Mouse (Mus musculus) heart, postnatal 10 days (tissue): Measurements from ENCODE around the gene Sh3bp1. TPM values are rescaled to one million over a fixed set of nuclear protein-coding genes. Genes with fewer than 3 reads are reported as not detected.

Experiments
- DNase-seq, 2 experiments: peaks; one replicate each; pipeline ENCODE4 v3.0.0; 2021
- intact Hi-C: fragments of 180-260 bp; cut with DNase I; formaldehyde crosslinking; loops from one replicate; pipeline ENCODE4 v1.15.1; 2025
- total RNA-seq, 2 experiments: library from RNA; stranded (reverse); gene quantifications; 2 replicates each; pipeline ENCODE4 v1.2.3; 2021

Sh3bp1 gene
- total RNA-seq, 2 experiments from 2014 or later: 6.3 to 8.2 TPM

DNA sequence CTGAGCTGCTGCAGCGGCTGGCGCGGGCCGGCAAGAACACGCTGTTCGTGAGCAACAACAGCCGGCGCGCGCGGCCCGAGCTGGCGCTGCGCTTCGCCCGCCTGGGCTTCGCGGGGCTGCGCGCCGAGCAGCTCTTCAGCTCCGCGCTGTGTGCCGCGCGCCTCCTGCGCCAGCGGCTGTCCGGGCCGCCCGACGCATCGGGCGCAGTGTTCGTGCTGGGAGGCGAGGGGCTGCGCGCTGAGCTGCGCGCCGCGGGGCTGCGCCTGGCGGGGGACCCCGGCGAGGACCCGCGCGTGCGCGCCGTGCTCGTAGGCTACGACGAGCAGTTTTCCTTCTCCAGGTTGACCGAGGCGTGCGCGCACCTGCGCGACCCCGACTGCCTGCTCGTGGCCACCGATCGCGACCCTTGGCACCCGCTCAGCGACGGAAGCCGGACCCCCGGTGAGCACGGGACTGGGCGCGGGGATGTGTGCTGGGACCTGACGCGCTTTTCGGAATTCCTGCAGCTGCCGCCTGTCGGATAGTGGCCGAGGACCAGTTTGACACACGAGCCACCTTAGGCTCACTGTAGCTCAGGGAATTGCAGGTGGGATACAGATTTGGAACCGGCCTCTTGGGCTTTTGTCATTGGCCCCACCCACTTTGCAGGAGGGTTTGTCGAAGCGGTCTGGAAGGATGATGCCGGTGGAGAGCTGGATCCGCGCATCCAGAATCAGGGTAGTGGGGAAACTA, 14.7 kb downstream of the Sh3bp1 start:
- DNase-seq: peak in 1 of 2 experiments; percentile 50
- intact Hi-C loops: loop anchor here (5.0 to 10.0 kb wide), 2 partner anchors 158 to 231 kb away; partner anchors contain the start of genes 1700088E04Rik and Polr2f

- intact Hi-C loops: loop anchor here (1.0 to 10.0 kb wide), 5 partner anchors 16 to 230 kb away; partner anchors contain the start of genes 1700088E04Rik and Polr2f
- no peak for DNase-seq
These were observed 15.5 kb downstream of the Sh3bp1 start for GRCm38 (mm10) chr15:78914823-78915659.

DNA sequence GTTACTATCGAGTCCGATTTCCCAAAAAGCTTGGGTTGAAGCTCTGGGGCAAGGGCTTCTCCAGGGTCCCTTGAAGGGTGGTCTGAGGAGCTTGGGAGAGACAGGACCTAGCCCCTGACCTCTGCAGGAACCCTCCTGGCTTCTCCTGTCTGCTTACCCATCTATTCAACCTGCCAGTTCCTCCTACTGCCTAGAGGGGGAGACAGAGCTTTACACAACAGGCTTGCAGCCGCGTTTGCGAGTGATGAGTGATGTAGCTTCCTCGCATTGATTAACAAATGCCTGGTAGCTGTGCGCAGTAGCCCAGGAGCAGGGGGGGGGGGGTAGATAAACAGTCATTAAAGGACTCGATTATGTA, 16.1 kb downstream of the Sh3bp1 start:
- intact Hi-C loops: loop anchor here (1.0 to 10.0 kb wide), 4 partner anchors 16 to 229 kb away; partner anchors contain the start of genes 1700088E04Rik and Polr2f

DNA sequence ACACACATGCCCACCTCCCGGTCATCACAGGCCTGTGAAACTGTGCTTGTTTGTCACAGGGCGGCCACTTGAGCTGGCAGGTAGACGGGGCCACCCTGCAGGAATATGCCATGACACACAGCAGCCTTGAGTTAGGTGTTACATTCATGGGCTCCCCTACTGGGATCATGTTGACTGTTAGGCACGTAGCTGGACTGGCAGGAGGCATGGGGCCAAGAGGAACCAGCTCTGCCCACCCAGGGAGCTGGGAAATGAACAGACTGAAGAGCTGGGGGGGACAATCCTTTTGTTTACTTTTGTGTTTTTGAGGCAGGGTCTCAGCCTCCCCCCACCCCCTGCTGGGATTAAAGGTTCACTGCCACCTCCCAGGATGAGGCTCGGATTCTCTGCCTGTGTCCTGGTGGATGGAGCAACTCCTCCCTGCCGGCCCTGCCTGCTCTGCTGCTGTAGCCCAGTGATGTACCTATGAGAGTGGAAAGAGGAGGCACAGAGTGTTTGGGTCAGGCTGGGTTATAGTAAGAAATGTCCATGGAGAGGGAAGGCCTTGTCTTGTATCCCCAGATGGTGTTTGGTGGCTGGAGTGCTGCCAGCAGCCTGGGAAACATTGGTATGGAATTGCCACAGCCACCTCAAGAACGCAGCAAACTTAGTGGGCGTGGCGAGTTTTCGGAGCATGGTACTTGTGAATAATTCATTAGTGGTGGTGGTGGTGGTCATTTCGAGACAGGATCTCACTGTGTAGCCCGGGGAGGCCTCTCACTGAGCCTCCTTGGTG, 16.7 kb downstream of the Sh3bp1 start:
- no peak for DNase-seq
- intact Hi-C loops: loop anchor here (10.0 kb wide), 1 partner anchor 229 kb away; the partner anchor contains the start of genes 1700088E04Rik and Polr2f

More for the DNA sequence above, 16.1 kb downstream of the Sh3bp1 start:
- peak; percentile 87 for DNase-seq

DNA sequence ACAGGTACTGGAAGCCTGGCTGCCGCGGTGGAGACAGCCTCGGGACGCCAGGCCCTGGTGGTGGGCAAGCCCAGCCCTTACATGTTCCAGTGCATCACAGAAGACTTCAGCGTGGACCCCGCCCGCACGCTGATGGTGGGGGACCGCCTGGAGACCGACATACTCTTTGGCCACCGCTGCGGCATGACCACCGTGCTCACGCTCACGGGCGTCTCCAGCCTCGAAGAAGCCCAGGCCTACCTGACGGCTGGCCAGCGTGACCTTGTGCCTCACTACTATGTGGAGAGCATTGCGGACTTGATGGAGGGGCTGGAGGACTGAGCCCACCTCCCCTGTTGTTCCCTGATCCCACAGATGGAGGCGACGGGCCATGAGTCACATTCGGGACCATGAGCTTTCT, 18.6 kb downstream of the Sh3bp1 start:
- no peak for DNase-seq
- intact Hi-C loops: loop anchor here (10.0 kb wide), 1 partner anchor 227 kb away; the partner anchor contains the start of genes 1700088E04Rik and Polr2f

DNA sequence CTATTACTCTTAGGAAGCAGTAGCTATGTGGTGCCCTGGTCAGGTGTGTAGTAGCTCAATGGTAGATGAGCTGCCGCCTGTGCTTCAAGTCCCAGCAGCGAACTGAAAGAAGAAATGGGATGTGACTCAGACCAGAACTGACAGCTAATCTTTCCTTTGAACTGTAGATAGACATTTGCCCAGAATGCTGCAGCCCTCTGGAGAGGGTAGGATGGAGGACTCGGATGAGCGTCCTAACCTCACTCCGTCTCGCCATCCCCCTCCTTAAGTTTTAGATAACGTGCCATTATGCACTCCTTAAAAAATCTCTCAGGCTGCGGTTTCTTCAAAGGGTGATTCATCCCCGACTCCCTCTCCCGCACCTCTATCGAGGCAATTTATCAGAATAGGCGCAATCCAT, 20.3 kb downstream of the Sh3bp1 start:
- intact Hi-C loops: loop anchor here (10.0 kb wide), 1 partner anchor 225 kb away; the partner anchor contains the start of genes 1700088E04Rik and Polr2f
- DNase-seq: no peak

- no peak for DNase-seq
- intact Hi-C loops: no loop called here
These were observed 23.1 kb downstream of the Sh3bp1 start for GRCm38 (mm10) chr15:78922700-78923099.

- no peak for DNase-seq
- intact Hi-C loops: no loop called here
These were observed 24.0 kb downstream of the Sh3bp1 start for GRCm38 (mm10) chr15:78923585-78923984.

- peak; percentile 43 to 55 for DNase-seq
- intact Hi-C loops: no loop called here
These were observed 25.6 kb downstream of the Sh3bp1 start for GRCm38 (mm10) chr15:78925129-78925528.

DNA sequence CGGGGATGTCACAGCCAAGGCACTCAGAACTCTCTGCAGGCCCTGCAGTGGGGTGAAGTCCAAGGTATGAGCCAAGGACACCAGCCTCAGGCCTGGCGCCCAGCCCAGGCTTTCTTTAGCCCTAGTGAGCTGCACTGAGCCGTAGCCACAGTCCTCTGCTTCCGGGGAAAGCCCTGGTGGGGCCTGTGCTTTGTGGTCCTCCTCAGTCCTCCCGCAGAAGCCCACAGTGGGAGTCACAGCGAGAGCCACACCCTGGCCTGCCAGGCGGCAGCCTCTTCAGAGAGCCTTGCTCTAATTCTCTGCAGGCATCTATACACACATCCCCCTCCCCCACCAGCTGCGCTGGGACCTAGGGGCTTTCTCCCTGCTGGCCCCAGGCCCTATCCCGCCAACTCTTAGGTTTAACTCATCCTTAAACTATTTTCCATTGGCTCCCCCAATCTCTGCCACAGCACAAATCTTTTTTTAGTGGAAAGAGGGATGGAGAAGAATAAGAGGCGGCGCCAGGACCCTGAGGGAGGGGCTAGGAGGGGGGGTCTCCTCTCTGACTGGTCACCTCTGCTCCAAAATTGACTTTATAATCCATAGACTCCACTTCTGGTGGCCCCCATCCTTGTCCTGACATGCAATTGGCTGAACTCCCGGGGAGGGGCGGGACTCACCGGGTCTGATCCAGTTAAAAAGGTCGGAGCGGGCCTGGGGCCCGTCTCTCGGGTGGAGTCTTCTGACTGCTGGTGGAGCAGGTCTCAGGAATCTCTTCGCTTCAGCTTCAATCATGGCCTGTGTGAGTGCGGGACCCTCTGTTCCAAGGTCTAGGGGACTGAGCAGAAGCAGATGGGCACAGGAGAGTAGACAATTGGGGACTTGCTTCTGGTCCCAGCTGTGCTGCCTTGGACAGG, 26.7 kb downstream of the Sh3bp1 start, which contains the start of gene Lgals1:
Gene Lgals1, plus strand, starts transcription at position 705 of the 899 bp plus-strand sequence.
- peak; percentile 95 to 96 for DNase-seq
- intact Hi-C loops: no loop called here

DNA sequence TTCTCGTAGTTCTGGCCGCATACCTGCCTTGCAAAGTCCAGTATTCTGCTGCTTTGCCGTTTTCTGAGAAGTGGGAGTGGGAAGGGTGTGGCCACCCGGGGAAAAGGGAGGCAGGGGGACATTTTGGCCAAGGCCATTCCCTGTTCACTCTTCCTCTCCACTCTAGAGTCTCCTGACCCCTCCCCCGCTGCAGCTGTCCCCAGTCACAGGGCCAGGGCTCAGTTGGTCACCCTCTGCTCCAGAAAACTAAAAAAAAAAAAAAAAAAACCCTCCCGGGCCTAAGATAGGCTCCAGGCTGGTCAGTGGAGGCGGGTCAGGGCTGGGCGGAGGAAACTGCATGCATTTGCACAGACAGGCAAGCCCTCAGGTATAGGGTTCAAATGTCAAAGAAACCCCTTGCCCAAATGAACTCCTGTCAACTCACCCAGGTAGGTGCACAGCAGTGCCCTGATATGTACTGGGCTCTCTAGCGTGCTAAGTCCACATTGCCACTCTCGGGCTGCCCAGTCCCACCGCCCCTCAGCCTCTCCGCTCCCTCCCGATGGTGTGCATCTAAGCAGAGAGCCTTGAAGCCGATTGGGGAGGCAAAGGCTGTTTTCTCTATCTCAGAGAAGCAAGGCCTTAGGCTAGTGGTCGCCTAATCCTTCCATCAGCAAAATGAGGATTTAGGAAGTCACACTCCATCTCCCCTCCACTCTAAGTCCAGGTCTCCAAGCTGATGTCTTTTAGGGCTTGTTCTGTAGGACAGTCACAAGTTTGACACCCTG, 27.6 kb downstream of the Sh3bp1 start:
- intact Hi-C loops: no loop called here
- DNase-seq: peak; percentile 50 to 63

GRCm38 (mm10) chr15:78927788-78928457, 28.4 kb downstream of the Sh3bp1 start:
- peak; percentile 83 to 86 for DNase-seq
- intact Hi-C loops: no loop called here

- intact Hi-C loops: no loop called here
These were observed 29.0 kb downstream of the Sh3bp1 start for GRCm38 (mm10) chr15:78928539-78928938.

DNA sequence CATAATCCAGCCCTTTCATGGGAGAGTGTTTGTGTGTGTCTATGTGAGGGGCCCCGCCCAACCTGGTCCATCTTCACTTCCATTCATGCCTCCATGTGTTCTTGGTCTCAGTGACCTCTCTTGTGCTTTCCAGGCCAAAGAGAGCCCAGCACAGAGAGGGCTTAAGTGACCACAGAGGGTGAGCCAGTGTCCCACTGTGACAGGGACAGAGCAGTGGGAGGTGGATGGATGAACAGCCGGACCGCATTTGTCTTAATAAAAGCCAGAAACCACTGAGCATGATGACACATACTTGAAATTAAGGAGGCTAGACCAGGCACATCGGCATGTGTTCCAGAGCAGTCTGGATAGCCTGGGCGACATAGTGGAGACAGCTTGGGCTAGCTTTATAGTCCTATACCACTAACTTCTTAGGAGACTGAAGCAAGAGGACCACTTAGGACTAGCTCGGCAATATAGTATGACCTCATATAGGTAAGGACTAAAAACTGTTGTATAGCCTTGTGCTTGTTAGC, 30.7 kb downstream of the Sh3bp1 start:
- DNase-seq: no peak
- intact Hi-C loops: no loop called here

More at GRCm38 (mm10) chr15:78928539-78928938, 29.0 kb downstream of the Sh3bp1 start:
- no peak for DNase-seq

- intact Hi-C loops: loop anchor here (1.0 kb wide), 1 partner anchor 16 kb away; no protein-coding TSS in a partner anchor
These were observed 31.3 kb downstream of the Sh3bp1 start for GRCm38 (mm10) chr15:78930801-78931426.

DNA sequence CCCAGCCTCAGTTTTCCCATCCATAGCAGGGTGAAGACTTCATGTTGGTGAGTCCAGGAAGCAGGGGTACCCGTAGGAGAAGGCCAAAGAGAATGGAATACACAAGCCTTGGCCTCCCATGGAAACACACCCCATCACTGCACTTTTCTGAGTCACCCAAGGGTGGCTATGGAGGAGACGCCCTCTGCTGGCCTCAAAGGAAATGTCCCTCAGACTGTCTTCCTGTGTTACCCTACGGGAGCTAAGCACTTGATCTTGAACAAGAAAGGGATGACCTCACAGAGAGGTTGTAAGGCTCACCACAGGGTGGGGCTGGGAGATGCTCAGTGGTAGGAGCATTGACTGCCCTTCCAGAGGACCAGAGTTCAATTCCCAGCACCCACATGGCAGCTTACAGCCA, 32.0 kb downstream of the Sh3bp1 start:
- DNase-seq: peak; percentile 72 to 73
- intact Hi-C loops: loop anchor here (1.0 kb wide), 1 partner anchor 16 kb away; no protein-coding TSS in a partner anchor

More at GRCm38 (mm10) chr15:78930801-78931426, 31.3 kb downstream of the Sh3bp1 start:
- DNase-seq: no peak

DNA sequence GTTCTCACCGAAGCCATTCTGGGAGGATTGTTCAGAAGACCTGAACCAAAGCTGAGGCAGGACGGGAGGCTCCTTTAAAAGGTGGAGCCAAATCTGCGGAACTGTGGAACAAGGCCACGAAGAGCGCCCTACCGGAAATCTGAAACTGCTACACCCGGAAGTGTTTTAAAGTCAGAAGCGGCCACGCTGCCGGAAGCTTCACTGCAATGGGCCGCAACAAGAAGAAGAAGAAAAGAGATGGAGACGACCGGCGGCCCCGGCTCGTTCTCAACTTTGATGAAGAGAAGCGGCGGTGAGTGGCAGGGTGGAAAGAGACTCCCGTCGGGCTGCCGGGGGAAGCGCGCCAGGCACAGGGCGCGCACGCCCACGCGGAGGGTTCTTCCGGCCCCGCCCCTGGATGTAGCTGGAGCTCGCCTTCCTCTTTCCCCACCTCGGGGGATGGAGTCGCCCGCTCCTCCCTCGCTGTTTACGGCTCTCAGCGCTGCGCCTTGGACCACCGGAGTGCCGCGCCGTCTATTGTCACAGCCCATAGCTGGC, 35.3 kb downstream of the Sh3bp1 start, which contains the start of gene Nol12:
Gene Nol12, plus strand, starts transcription at position 150 of the 537 bp plus-strand sequence.
- DNase-seq: peak; percentile 91 to 93

More for the DNA sequence above, 35.3 kb downstream of the Sh3bp1 start, which contains the start of gene Nol12:
- intact Hi-C loops: no loop called here
